Mouse (Mus musculus) C2C12 (cell line): ENCODE measurements around the gene Arpp21.

Source experiments
- CTCF ChIP-seq: IDR thresholded peaks from one replicate; pipeline ENCODE4 v1.5.1; 2011; ENCODE audit not compliant: control insufficient read depth, insufficient read depth, insufficient read length
- FOSL1 ChIP-seq: IDR thresholded peaks from one replicate; pipeline ENCODE4 v1.8.0; 2011; ENCODE audit warnings: mild to moderate bottlenecking, low read length; ENCODE audit not compliant: poor library complexity, insufficient read depth, severe bottlenecking
- MAX ChIP-seq: IDR thresholded peaks from one replicate; pipeline ENCODE4 v1.6.1; 2011; ENCODE audit warnings: mild to moderate bottlenecking, control low read depth
- MYOG ChIP-seq: IDR thresholded peaks from one replicate; pipeline ENCODE4 v1.6.1; 2011; ENCODE audit not compliant: control insufficient read depth, insufficient read length; ENCODE audit errors: extremely low read depth
- USF1 ChIP-seq: IDR thresholded peaks from one replicate; pipeline ENCODE4 v1.6.1; 2011; ENCODE audit warnings: low read depth, mild to moderate bottlenecking, control low read depth, moderate library complexity

DNA sequence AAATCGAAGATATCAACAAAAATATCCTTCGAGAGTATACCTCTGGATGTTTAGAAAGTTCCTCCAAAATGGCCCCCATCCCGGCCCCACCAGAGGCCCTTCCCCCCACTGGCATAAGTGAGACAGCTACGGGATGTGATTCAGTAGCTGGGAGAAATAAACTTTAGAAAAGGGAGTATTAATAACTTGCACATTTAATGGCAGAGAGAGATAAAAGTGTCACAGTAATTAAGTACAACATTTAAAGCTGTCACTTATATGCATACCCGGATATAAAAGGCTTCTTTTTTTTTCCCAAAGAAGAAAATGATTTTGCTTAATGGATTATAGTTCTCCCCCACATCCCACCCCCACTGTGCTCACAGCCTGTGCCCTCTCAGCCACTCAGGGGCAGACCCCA is 84.6 kb downstream of the Arpp21 start:
- no peak for TF ChIP-seq CTCF
- TF ChIP-seq MYOG: no peak
- TF ChIP-seq MAX: no peak
- no peak for TF ChIP-seq USF1
- TF ChIP-seq FOSL1: no peak
